Mouse (Mus musculus) liver, postnatal 0 days (tissue): ENCODE measurements at regions not wholly inside any gene's neighbourhood (a gene's known extent, or its start where the extent isn't known, plus 50 kb on each side); places are given as distances from the start of the nearest gene placed in this dataset.

Experiments
- CTCF ChIP-seq: sonication (generic); IDR thresholded peaks from 2 replicates; pipeline ENCODE4 v1.5.1; 2016; ENCODE audit warnings: antibody characterized with exemption, low read depth
- EP300 ChIP-seq: IDR thresholded peaks from 2 replicates; pipeline ENCODE4 v1.6.1; 2016; ENCODE audit warnings: antibody characterized with exemption, low read depth, mild to moderate bottlenecking

GRCm38 (mm10) chr6:117686212-117686611, 154.8 kb upstream of the Zfp637 start:
- TF ChIP-seq CTCF (no peak), EP300 (no peak)
